Mouse (Mus musculus) CH12.LX (cell line): Measurements from ENCODE around the gene Rrad. TPM values are rescaled to one million over a fixed set of nuclear protein-coding genes. Genes with fewer than 3 reads are reported as not detected.

Experiments
- DNase-seq: peaks from one replicate; pipeline ENCODE4 v3.0.0-alpha.2; 2013; ENCODE audit errors: extremely low read depth
- H3K27ac ChIP-seq: 2 replicates; pipeline ENCODE4 v1.5.1; 2012; ENCODE audit warnings: low read depth, mild to moderate bottlenecking, control low read depth, moderate library complexity; ENCODE audit not compliant: insufficient read depth
- H3K27me3 ChIP-seq: replicated peaks from 2 replicates; pipeline ENCODE3; 2012; ENCODE audit warnings: inconsistent platforms
- H3K36me3 ChIP-seq, 2 experiments: replicated peaks in 1 of 2; 2 replicates each; pipeline versions ENCODE3 to v1.6.1; 2012; ENCODE audit warnings: inconsistent platforms in 1 of 2, low read length in 1 of 2, mild to moderate bottlenecking in 1 of 2, mixed read lengths in 1 of 2, moderate library complexity in 1 of 2; ENCODE audit not compliant: control insufficient read depth in 1 of 2, insufficient read depth in 1 of 2
- H3K4me1 ChIP-seq, 2 experiments: 2 replicates each; pipeline ENCODE4 v1.6.1; 2012; ENCODE audit warnings: inconsistent platforms in 1 of 2, moderate library complexity in 1 of 2; ENCODE audit not compliant: insufficient read depth in 2 of 2, control insufficient read depth in 1 of 2
- H3K4me2 ChIP-seq: 2 replicates; pipeline ENCODE4 v1.6.1; 2012; ENCODE audit warnings: low read depth, mild to moderate bottlenecking, control low read depth; ENCODE audit not compliant: poor library complexity, insufficient read depth, severe bottlenecking
- H3K4me3 ChIP-seq, 3 experiments: fragments of 150-350 bp in 1 of 3; sonication (generic) in 1 of 3; replicated peaks in 1 of 3; 2 replicates each; pipeline versions ENCODE3 to v1.5.1; 2011 to 2012; ENCODE audit warnings: low read depth in 2 of 3, low read length in 2 of 3, mild to moderate bottlenecking in 2 of 3, moderate library complexity in 2 of 3, control low read depth in 1 of 3, improper control_type of control experiment in 1 of 3, inconsistent platforms in 1 of 3, mixed read lengths in 1 of 3; ENCODE audit not compliant: poor library complexity in 1 of 3
- H3K79me2 ChIP-seq: replicated peaks from 2 replicates; pipeline ENCODE4 v1.6.1; 2012; ENCODE audit warnings: mild to moderate bottlenecking, moderate library complexity; ENCODE audit not compliant: control insufficient read depth, poor library complexity, insufficient read depth, severe bottlenecking; ENCODE audit errors: extremely low read depth
- H3K9ac ChIP-seq: 2 replicates; pipeline ENCODE4 v1.6.1; 2012; ENCODE audit warnings: low read depth, mild to moderate bottlenecking, control low read depth, moderate library complexity; ENCODE audit not compliant: insufficient read depth
- H3K9me3 ChIP-seq: replicated peaks from 2 replicates; pipeline ENCODE3; 2012; ENCODE audit warnings: low read length, inconsistent platforms, mixed read lengths
- CTCF ChIP-seq, 2 experiments: IDR thresholded peaks in 1 of 2; conservative IDR thresholded peaks in 1 of 2; 2 replicates each; pipeline ENCODE4 v1.5.1; 2011 to 2012; ENCODE audit warnings: low read depth in 2 of 2, low read length in 2 of 2, improper control_type of control experiment in 1 of 2, inconsistent platforms in 1 of 2, mild to moderate bottlenecking in 1 of 2, moderate library complexity in 1 of 2
- E2F4 ChIP-seq: IDR thresholded peaks from 2 replicates; pipeline ENCODE4 v1.6.1; 2011; ENCODE audit warnings: low read depth, low read length, improper control_type of control experiment; ENCODE audit not compliant: insufficient replicate concordance
- EP300 ChIP-seq: IDR thresholded peaks from 2 replicates; pipeline ENCODE4 v1.6.1; 2011; ENCODE audit warnings: low read length, improper control_type of control experiment
- ETS1 ChIP-seq: conservative IDR thresholded peaks from 2 replicates; pipeline ENCODE4 v1.6.1; 2012; ENCODE audit warnings: low read depth, mild to moderate bottlenecking, inconsistent platforms, low read length, improper control_type of control experiment, moderate library complexity
- GABPA ChIP-seq: IDR thresholded peaks from 2 replicates; pipeline ENCODE4 v1.6.1; 2012; ENCODE audit warnings: low read depth, low read length, improper control_type of control experiment, inconsistent platforms; ENCODE audit not compliant: insufficient replicate concordance
- KAT2A ChIP-seq: IDR thresholded peaks from 2 replicates; pipeline ENCODE4 v1.6.1; 2012; ENCODE audit warnings: low read length, improper control_type of control experiment, inconsistent platforms; ENCODE audit not compliant: insufficient replicate concordance
- MAFK ChIP-seq: IDR thresholded peaks from 2 replicates; pipeline ENCODE4 v1.6.1; 2011; ENCODE audit warnings: low read length, improper control_type of control experiment; ENCODE audit not compliant: insufficient replicate concordance
- MAZ ChIP-seq: IDR thresholded peaks from 2 replicates; pipeline ENCODE4 v1.6.1; 2012; ENCODE audit warnings: low read depth, mild to moderate bottlenecking, inconsistent platforms, low read length, improper control_type of control experiment, moderate library complexity
- MEF2A ChIP-seq: IDR thresholded peaks from 2 replicates; pipeline ENCODE4 v1.6.1; 2014; ENCODE audit warnings: low read depth, mild to moderate bottlenecking, inconsistent platforms, low read length, improper control_type of control experiment, borderline replicate concordance
- MXI1 ChIP-seq: IDR thresholded peaks from 2 replicates; pipeline ENCODE4 v1.6.1; 2011; ENCODE audit warnings: mild to moderate bottlenecking, low read depth, low read length, improper control_type of control experiment
- NELFE ChIP-seq: IDR thresholded peaks from 2 replicates; pipeline ENCODE4 v1.6.1; 2011; ENCODE audit warnings: low read depth, low read length, improper control_type of control experiment
- NRF1 ChIP-seq: IDR thresholded peaks from 2 replicates; pipeline ENCODE4 v1.6.1; 2014; ENCODE audit warnings: low read depth, mild to moderate bottlenecking, inconsistent platforms, low read length, improper control_type of control experiment, moderate library complexity
- SMC3 ChIP-seq: IDR thresholded peaks from 2 replicates; pipeline ENCODE4 v1.6.1; 2011; ENCODE audit warnings: low read depth, low read length, improper control_type of control experiment
- UBTF ChIP-seq: IDR thresholded peaks from 2 replicates; pipeline ENCODE4 v1.6.1; 2012; ENCODE audit warnings: low read depth, mild to moderate bottlenecking, inconsistent platforms, low read length, improper control_type of control experiment, moderate library complexity
- USF2 ChIP-seq: conservative IDR thresholded peaks from 2 replicates; pipeline ENCODE4 v1.6.1; 2011; ENCODE audit warnings: low read depth, low read length, improper control_type of control experiment
- ZKSCAN1 ChIP-seq: IDR thresholded peaks from 2 replicates; pipeline ENCODE4 v1.6.1; 2012; ENCODE audit warnings: low read depth, inconsistent platforms, low read length, improper control_type of control experiment, borderline replicate concordance
- dilution Hi-C: fragments of 300-500 bp; cut with MboI; formaldehyde crosslinking; loops from 2 replicates; pipeline ENCODE4 v1.14.3; 2020; ENCODE audit warnings: low sequenced_read_pairs; ENCODE audit not compliant: extremely low pct_unique_long_range_greater_than_20kb, extremely low pct_ligation_motif_present
- in situ Hi-C: fragments of 300-500 bp; cut with MboI; formaldehyde crosslinking; loops from 3 replicates; pipeline ENCODE4 v1.14.3; 2019; ENCODE audit warnings: low sequenced_read_pairs, low pct_ligation_motif_present, low pct_unique_long_range_greater_than_20kb, mixed read lengths
- polyA plus RNA-seq: library from polyadenylated mRNA; unstranded; fragments of >175 nt; gene quantifications from 2 replicates; pipeline ENCODE4 v1.2.1, GENCODE M21; 2012; ENCODE audit warnings: low read depth; ENCODE audit not compliant: insufficient read length
- total RNA-seq, 2 experiments: library from RNA; depleted of rRNA; stranded (reverse); fragments of 300-350 nt in 1 of 2; fragments of >200 nt in 1 of 2; gene quantifications; 2 replicates each; pipeline ENCODE4 v1.2.3; 2012 to 2014

Rrad gene
- total and polyA plus RNA-seq, 3 experiments = 30.9 to 32.3 (median 31.7) TPM

GRCm38 (mm10) chr8:104638010-104638409 is 6.9 kb upstream of the Rrad start:
- H3K36me3 ChIP-seq = peaks cover 18 to 63% of the 10 kb centered on the region in 2 experiments
- peaks cover 12 to 40% of the 10 kb centered on the region in 2 experiments for H3K4me1 ChIP-seq
- TF ChIP-seq NELFE = no peak
- no peak for TF ChIP-seq SMC3
- TF ChIP-seq ZKSCAN1 = no peak
- no peak for TF ChIP-seq NRF1

GRCm38 (mm10) chr8:104635004-104635710 is 4.0 kb upstream of the Rrad start:
- in situ Hi-C loops = no loop called here
- no peak for DNase-seq
- TF ChIP-seq MAFK = no peak
- peaks cover 8 to 37% of the 10 kb centered on the region in 2 experiments for H3K4me1 ChIP-seq
- H3K27ac ChIP-seq = no peak overlapping the region
- H3K4me2 ChIP-seq = no peak overlapping the region
- H3K9me3 ChIP-seq = no peaks in the 10 kb centered on the region
- no peak overlapping the region for H3K9ac ChIP-seq
- dilution Hi-C loops = no loop called here
- no peaks in the 10 kb centered on the region for H3K27me3 ChIP-seq
- H3K4me3 ChIP-seq = no peak overlapping the region
- 0 out of 2 replicates have a peak, but pooled peaks cover under 1% of the 10 kb centered on the region for H3K79me2 ChIP-seq
- H3K36me3 ChIP-seq = peaks cover 18 to 60% of the 10 kb centered on the region in 2 experiments

More at GRCm38 (mm10) chr8:104638010-104638409, 6.9 kb upstream of the Rrad start:
- in situ Hi-C loops = no loop called here
- H3K4me2 ChIP-seq = no peak overlapping the region
- no peak overlapping the region for H3K9ac ChIP-seq
- DNase-seq = no peak
- H3K27me3 ChIP-seq = no peaks in the 10 kb centered on the region
- peaks cover 13% of the 10 kb centered on the region for H3K79me2 ChIP-seq
- no peak overlapping the region for H3K27ac ChIP-seq
- H3K9me3 ChIP-seq = no peaks in the 10 kb centered on the region
- no peak overlapping the region for H3K4me3 ChIP-seq
- dilution Hi-C loops = no loop called here

DNA sequence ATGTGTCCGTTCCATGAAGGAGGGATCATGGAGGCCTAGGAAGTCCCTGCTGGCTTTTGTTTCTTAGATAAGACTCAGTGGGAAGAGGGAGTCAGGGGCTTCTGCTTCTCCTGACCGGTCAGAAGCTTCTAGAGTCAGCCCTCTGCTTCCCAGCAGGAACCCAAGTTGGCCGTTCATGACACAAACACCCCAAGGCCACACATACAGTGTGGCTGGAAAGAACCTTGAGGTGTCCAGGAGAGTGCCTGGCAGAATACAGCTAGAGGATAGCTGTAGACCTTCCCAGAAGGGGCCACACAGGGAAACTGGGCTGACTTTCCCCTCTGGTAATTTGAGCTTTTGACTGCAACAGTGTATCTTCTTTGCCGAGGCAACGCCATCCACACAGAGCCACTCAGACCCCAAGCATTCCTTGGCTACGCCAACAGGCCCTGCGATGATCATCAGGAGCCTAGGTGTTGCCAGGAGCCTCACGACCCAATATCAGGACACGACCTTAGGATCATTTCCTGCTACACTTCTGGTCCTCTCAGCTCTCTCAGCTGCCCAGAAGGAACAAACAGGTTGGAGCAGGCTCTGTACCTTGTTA is 2.1 kb upstream of the Rrad start:
- H3K4me2 ChIP-seq = no peak overlapping the region
- in situ Hi-C loops = no loop called here
- dilution Hi-C loops = no loop called here
- no peak overlapping the region for H3K4me3 ChIP-seq
- peaks cover 17 to 59% of the 10 kb centered on the region in 2 experiments for H3K36me3 ChIP-seq
- TF ChIP-seq E2F4 (no peak), MAZ (no peak), MEF2A (no peak), NELFE (no peak), EP300 (no peak), CTCF (conservative IDR thresholded peaks at IDR 0.05 in 1 of 2, IDR thresholded peaks at IDR 0.05 in 1 of 2; ENCODE audit: low read depth in 2 of 2, low read length in 2 of 2) (no peak), USF2 (no peak), KAT2A (no peak), MXI1 (no peak), ETS1 (no peak), GABPA (no peak), MAFK (no peak), UBTF (no peak)
- H3K27ac ChIP-seq = no peak overlapping the region
- H3K27me3 ChIP-seq = no peaks in the 10 kb centered on the region
- no peaks in the 10 kb centered on the region for H3K9me3 ChIP-seq
- H3K4me1 ChIP-seq = peaks cover 13 to 34% of the 10 kb centered on the region in 2 experiments
- H3K79me2 ChIP-seq = no peaks in the 10 kb centered on the region
- H3K9ac ChIP-seq = no peak overlapping the region
- no peak for DNase-seq
